Mouse (Mus musculus) embryonic facial prominence, embryonic 15.5 days (tissue): ENCODE data around the gene Dchs1. TPM values are rescaled to one million over a fixed set of nuclear protein-coding genes. Genes with fewer than 3 reads are reported as not detected.
A peak's percentile ranks its signal among the peaks of the same experiment; 100 is the strongest.
"Not testable (repeated sequence)": the region's sequence is repeated elsewhere in the genome, so short reads cannot be mapped to it uniquely, and the experiment has no call there.

Experiments
- ATAC-seq: fragments of 200-750 bp; cut with Nextera tagmentation; 2 replicates; pipeline ENCODE4 v1.8.0; 2017; ENCODE audit warnings: low read depth, moderate TSS enrichment; ENCODE audit not compliant: insufficient number of reproducible peaks, low FRiP score, low TSS enrichment
- H3K27ac ChIP-seq: fragments of 300-500 bp; sonication (generic); replicated peaks from 2 replicates; pipeline ENCODE4 v1.5.1; 2015; ENCODE audit warnings: mild to moderate bottlenecking, inconsistent platforms
- H3K27me3 ChIP-seq: fragments of 300-500 bp; sonication (generic); 2 replicates; pipeline ENCODE4 v1.6.1; 2015; ENCODE audit warnings: inconsistent platforms
- H3K36me3 ChIP-seq: fragments of 300-500 bp; sonication (generic); 2 replicates; pipeline ENCODE4 v1.6.1; 2015; ENCODE audit warnings: mild to moderate bottlenecking, inconsistent platforms
- H3K4me1 ChIP-seq: fragments of 300-500 bp; sonication (generic); 2 replicates; pipeline ENCODE4 v1.6.1; 2015; ENCODE audit warnings: inconsistent platforms
- H3K4me2 ChIP-seq: fragments of 300-500 bp; sonication (generic); replicated peaks from 2 replicates; pipeline ENCODE4 v1.6.1; 2015; ENCODE audit warnings: mild to moderate bottlenecking, inconsistent platforms
- H3K4me3 ChIP-seq: fragments of 300-500 bp; sonication (generic); replicated peaks from 2 replicates; pipeline ENCODE4 v1.5.1; 2015; ENCODE audit warnings: mild to moderate bottlenecking, inconsistent platforms
- H3K9ac ChIP-seq: fragments of 300-500 bp; sonication (generic); 2 replicates; pipeline ENCODE4 v1.6.1; 2015; ENCODE audit warnings: inconsistent platforms
- H3K9me3 ChIP-seq: fragments of 300-500 bp; sonication (generic); replicated peaks from 2 replicates; pipeline ENCODE4 v1.6.1; 2016; ENCODE audit warnings: inconsistent platforms
- WGBS: fragments of 180-500 bp; shearing (Covaris S2); methylation state at CpG from one replicate; pipeline ENCODE4 v1.1.7; 2015; 5-methylcytosine and 5-hydroxymethylcytosine counted together
- polyA plus RNA-seq: library from polyadenylated mRNA; unstranded; fragments of >200 nt; fragmentation: Nextera tagmentation; extraction: Ambion mirVana; gene quantifications from 2 replicates; pipeline ENCODE4 v1.2.1, GENCODE M21; 2015

The Dchs1 gene
- polyA plus RNA-seq, 1 experiment from 2014 or later = 15.5 TPM

DNA sequence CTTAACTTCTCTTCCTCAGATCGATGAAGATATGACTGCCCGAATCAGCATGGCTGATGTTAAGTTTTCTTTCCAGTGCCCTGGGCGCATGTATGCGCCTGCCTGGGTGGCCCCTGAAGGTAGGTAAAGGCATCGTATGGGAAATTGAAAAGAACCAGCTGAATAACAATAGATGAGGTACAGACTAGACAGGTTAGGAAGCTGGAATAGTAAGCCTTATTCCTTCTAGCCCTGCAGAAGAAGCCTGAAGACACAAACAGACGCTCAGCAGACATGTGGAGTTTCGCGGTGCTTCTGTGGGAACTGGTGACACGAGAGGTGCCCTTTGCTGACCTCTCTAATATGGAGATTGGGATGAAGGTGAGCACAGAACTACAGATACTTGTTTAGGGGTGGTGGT is 45.5 kb downstream of the Dchs1 start:
- H3K9me3 ChIP-seq = no peaks in the 10 kb centered on the region
- no peak overlapping the region for H3K9ac ChIP-seq
- no peak for ATAC-seq
- WGBS = 88% methylated on average over 9 of the region's 9 CpGs
- no peak overlapping the region for H3K4me3 ChIP-seq
- no peaks in the 10 kb centered on the region for H3K27me3 ChIP-seq
- H3K4me2 ChIP-seq = no peak overlapping the region
- H3K36me3 ChIP-seq = peaks cover 45% of the 10 kb centered on the region
- H3K27ac ChIP-seq = no peak overlapping the region
- H3K4me1 ChIP-seq = peaks cover 42% of the 10 kb centered on the region

- peaks cover 35% of the 10 kb centered on the region for H3K36me3 ChIP-seq
- H3K27me3 ChIP-seq = no peaks in the 10 kb centered on the region
- no peak for ATAC-seq
- H3K9ac ChIP-seq = no peak overlapping the region
- H3K4me2 ChIP-seq = no peak overlapping the region
- no peak overlapping the region for H3K4me3 ChIP-seq
- 76% methylated on average over 6 of the region's 6 CpGs for WGBS
- H3K27ac ChIP-seq = no peak overlapping the region
- H3K9me3 ChIP-seq = no peaks in the 10 kb centered on the region
- H3K4me1 ChIP-seq = peaks cover 42% of the 10 kb centered on the region
Measured at GRCm38 (mm10) chr7:105740851-105741250, 46.6 kb downstream of the Dchs1 start.

GRCm38 (mm10) chr7:105740089-105740795 is 47.2 kb downstream of the Dchs1 start:
- Histone ChIP-seq H3K9ac (no peak overlapping the region), H3K27me3 (no peaks in the 10 kb centered on the region), H3K27ac (peak overlapping the region; percentile 89), H3K4me3 (no peak overlapping the region), H3K9me3 (no peaks in the 10 kb centered on the region), H3K36me3 (peaks cover 35% of the 10 kb centered on the region), H3K4me1 (peaks cover 46% of the 10 kb centered on the region), H3K4me2 (no peak overlapping the region)
- 84% methylated on average over 13 of the region's 13 CpGs for WGBS
- ATAC-seq = no peak

DNA sequence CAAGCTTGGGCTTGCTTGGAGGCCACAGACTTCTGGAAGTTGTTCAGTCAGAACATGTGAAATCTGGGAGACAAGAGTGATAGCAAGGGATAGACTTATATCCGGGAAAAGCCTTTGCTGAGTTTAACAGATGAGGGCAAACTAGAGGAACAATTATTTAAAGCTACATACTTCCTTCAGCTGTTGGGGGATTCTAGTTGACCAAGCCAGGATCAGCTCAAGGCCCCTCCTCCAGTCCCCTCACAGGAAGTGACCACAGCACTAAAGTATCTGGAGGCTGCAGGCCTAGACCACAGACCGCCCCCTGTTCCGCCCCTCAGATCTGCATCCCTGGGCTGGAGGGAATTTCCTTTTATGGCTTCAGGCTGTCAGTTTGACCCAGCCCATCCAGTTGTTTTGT is 48.5 kb downstream of the Dchs1 start:
- H3K9ac ChIP-seq = no peak overlapping the region
- H3K27me3 ChIP-seq = no peaks in the 10 kb centered on the region
- peak overlapping the region; percentile 89 for H3K27ac ChIP-seq
- peaks cover 47% of the 10 kb centered on the region for H3K4me1 ChIP-seq
- peak overlapping the region; percentile 59 for H3K4me2 ChIP-seq
- no peaks in the 10 kb centered on the region for H3K9me3 ChIP-seq
- WGBS = 17% methylated on average over 3 of the region's 3 CpGs
- peak overlapping the region; percentile 74 for H3K4me3 ChIP-seq
- ATAC-seq = peak; percentile 72; the same call in 1 of the 2 replicates
- peaks cover 44% of the 10 kb centered on the region for H3K36me3 ChIP-seq

DNA sequence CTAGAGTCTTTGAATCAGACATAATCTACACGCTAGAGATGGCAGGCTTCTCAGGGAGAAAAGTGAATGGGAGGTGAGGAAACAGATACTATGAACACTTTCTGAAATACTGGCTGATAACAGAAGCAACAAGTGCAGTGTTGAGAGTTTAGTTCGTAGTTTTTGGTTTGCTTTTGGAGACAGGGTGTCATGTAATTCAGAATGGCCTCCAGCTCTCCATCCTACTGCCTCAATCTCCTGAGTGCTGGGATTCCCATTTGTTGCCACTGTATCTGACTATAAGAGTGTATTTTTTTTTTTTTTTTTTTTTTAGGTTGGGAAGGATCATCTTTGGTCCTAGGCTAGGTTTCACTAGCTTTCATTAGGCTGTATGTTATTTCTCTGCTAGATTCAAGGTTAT is 49.2 kb downstream of the Dchs1 start:
- no peaks in the 10 kb centered on the region for H3K27me3 ChIP-seq
- peak overlapping the region; percentile 89 for H3K27ac ChIP-seq
- 54% methylated on average over 2 of the region's 2 CpGs for WGBS
- H3K4me3 ChIP-seq = peak overlapping the region; percentile 74
- H3K4me1 ChIP-seq = peaks cover 42% of the 10 kb centered on the region
- peaks cover 51% of the 10 kb centered on the region for H3K36me3 ChIP-seq
- peak overlapping the region; percentile 59 for H3K4me2 ChIP-seq
- H3K9ac ChIP-seq = no peak overlapping the region
- H3K9me3 ChIP-seq = no peaks in the 10 kb centered on the region
- no peak for ATAC-seq

- Histone ChIP-seq H3K36me3 (peaks cover 54% of the 10 kb centered on the region), H3K9ac (peak overlapping the region; percentile 86), H3K27ac (peak overlapping the region; percentile 89), H3K27me3 (no peaks in the 10 kb centered on the region), H3K4me1 (peaks cover 37% of the 10 kb centered on the region), H3K9me3 (no peaks in the 10 kb centered on the region), H3K4me3 (peak overlapping the region; percentile 74), H3K4me2 (peak overlapping the region; percentile 59)
- ATAC-seq = no peak
- WGBS = 34% methylated on average over 3 of the region's 3 CpGs
Measured at GRCm38 (mm10) chr7:105737648-105738047, 49.8 kb downstream of the Dchs1 start.

DNA sequence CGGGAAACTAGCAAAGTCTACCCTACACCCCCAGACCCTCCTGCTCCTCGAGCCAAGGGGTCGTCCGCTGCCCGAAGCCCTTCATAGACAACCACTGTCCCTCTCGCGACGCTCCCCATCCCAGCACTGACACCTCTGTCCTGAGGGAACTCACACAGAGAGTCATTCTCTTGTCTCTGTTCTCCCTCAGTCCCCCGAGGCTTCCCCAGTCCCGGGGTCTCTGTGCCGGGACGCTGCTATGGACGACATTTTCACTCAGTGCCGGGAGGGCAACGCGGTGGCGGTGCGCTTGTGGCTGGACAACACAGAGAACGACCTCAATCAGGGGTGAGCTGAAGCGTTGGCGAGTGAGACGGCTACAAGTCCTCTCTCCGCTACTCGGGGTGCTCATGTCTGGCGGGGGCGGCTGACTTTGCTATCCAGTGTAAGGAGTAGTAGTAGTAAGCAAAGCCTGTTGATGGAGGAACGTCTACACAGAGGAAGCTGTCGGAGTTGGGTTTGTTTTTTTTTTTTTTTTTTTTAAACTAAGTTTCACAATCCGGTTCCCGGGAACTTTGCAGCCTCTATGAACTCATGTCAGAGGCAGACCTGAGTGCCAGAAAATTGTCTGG is 50.4 kb downstream of the Dchs1 start, which contains the start of gene Rrp8:
Gene Rrp8, minus strand, starts transcription at position 475 of the 611 bp plus-strand sequence.
- peak within 1 kb of the TSS; percentile 59 for H3K4me2 ChIP-seq
- H3K4me1 ChIP-seq = peaks cover 37% of the 10 kb centered on the region
- H3K9ac ChIP-seq = peak within 1 kb of the TSS; percentile 86
- no peaks in the 10 kb centered on the region for H3K27me3 ChIP-seq
- peaks cover 55% of the 10 kb centered on the region for H3K36me3 ChIP-seq
- no peaks in the 10 kb centered on the region for H3K9me3 ChIP-seq
- under 1% methylated on average over 30 of the region's 30 CpGs for WGBS
- peak within 1 kb of the TSS; percentile 89 for H3K27ac ChIP-seq
- H3K4me3 ChIP-seq = peak within 1 kb of the TSS; percentile 74
- no peak for ATAC-seq

DNA sequence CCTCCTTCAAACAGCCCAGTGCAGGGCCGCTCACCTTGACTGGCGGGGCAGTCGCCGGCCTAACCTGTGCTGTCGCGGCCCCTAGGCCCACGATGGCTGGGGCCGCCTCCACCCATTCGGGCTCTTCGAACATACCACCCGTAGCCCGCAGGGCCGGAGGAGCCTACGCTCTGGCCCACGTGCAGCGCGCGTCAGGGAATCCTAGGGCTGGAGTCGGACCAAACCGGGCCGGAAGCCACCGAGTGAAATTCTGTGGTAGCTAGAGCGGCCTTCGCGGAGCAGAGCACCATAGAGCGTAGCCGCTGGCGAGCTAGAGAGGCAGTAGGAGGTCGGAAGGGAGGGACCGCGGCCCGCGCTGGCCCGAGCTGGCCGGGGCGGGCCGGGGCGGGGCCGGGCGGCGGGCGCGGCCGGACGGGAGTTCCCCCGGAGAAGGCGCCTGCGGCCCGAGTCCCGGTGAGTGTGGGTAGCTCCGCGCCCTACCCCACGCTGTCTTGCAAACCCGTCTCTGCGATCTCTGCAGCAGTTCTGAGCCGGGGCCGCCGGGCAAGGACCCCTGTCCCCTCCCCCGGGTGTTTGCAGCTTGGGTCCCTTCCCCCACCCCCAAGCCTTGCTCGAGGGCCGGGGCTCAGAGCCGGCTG is 51.1 kb downstream of the Dchs1 start, which contains the start of gene Ilk:
Gene Ilk, plus strand, starts transcription at position 329 of the 638 bp plus-strand sequence.
- Histone ChIP-seq H3K9ac (peak within 1 kb of the TSS; percentile 86), H3K27ac (peak within 1 kb of the TSS; percentile 89), H3K4me3 (peak within 1 kb of the TSS; percentile 74), H3K9me3 (no peaks in the 10 kb centered on the region), H3K36me3 (peaks cover 55% of the 10 kb centered on the region), H3K4me1 (peaks cover 37% of the 10 kb centered on the region), H3K27me3 (no peaks in the 10 kb centered on the region), H3K4me2 (peak within 1 kb of the TSS; percentile 59)
- ATAC-seq = peak; percentile 97
- WGBS = under 1% methylated on average over 62 of the region's 62 CpGs

DNA sequence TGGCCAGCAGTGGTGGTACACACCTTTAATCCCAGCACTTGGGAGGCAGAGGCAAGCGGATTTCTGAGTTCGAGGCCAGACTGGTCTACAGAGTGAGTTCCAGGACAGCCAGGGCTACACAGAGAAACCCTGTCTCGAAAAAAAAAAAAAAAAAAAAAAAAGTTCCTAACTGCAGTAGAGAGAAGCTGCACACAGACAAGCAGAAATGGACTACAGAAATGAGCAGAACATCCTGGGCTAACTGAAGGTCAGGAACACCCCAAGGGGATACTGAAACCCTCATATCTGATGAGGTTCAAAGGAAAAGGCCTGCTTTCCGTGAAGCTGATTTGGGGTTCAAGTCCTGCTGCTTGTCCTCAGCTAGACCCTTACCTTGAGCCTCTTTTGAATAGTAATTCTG is 52.0 kb downstream of the Dchs1 start:
- H3K27ac ChIP-seq = peak overlapping the region; percentile 89
- H3K4me3 ChIP-seq = peak overlapping the region; percentile 74
- peaks cover 37% of the 10 kb centered on the region for H3K4me1 ChIP-seq
- 51% methylated on average over 3 of the region's 4 CpGs for WGBS
- peak overlapping the region; percentile 59 for H3K4me2 ChIP-seq
- H3K27me3 ChIP-seq, H3K9me3 ChIP-seq, ATAC-seq: not testable (repeated sequence)
- peak overlapping the region; percentile 86 for H3K9ac ChIP-seq
- H3K36me3 ChIP-seq = peaks cover 55% of the 10 kb centered on the region

GRCm38 (mm10) chr7:105734826-105735225 is 52.6 kb downstream of the Dchs1 start:
- no peaks in the 10 kb centered on the region for H3K27me3 ChIP-seq
- H3K9ac ChIP-seq = no peak overlapping the region
- peaks cover 35% of the 10 kb centered on the region for H3K4me1 ChIP-seq
- peak overlapping the region; percentile 74; the same call in 1 of the 2 replicates for H3K4me3 ChIP-seq
- H3K27ac ChIP-seq = no peak overlapping the region
- WGBS = 85% methylated on average over 8 of the region's 8 CpGs
- H3K4me2 ChIP-seq = peak overlapping the region; percentile 59
- H3K36me3 ChIP-seq = peaks cover 54% of the 10 kb centered on the region
- ATAC-seq = no peak
- no peaks in the 10 kb centered on the region for H3K9me3 ChIP-seq

GRCm38 (mm10) chr7:105733836-105734235 is 53.6 kb downstream of the Dchs1 start:
- Histone ChIP-seq H3K4me2 (no peak overlapping the region), H3K4me1 (peaks cover 26% of the 10 kb centered on the region), H3K27me3 (no peaks in the 10 kb centered on the region), H3K9ac (no peak overlapping the region), H3K36me3 (peaks cover 60% of the 10 kb centered on the region), H3K4me3 (no peak overlapping the region), H3K27ac (no peak overlapping the region), H3K9me3 (no peaks in the 10 kb centered on the region)
- no peak for ATAC-seq
- WGBS = 94% methylated on average over 11 of the region's 11 CpGs
